Comparison of ENCODE assay signal across 8 mouse cellular contexts in genomic region chr1:152799897-152800296, GRCm38 (mm10). TPM values are rescaled to one million over a fixed set of nuclear protein-coding genes. Genes with fewer than 3 reads are reported as not detected.
DNase-seq lines count a peak whose midpoint lies in the region; ATAC-seq lines count a peak whose summit lies in the region.

TSS of gene Ncf2 (plus strand) at chr1:152800194.

- H3K4me1 ChIP-seq in heart, embryonic 10.5 days: peaks cover 23% of the 10 kb centered on the region
- H3K4me1 ChIP-seq in embryonic facial prominence, embryonic 10.5 days: peaks cover 18% of the 10 kb centered on the region
- H3K4me1 ChIP-seq in hindbrain, embryonic 13.5 days (replicated peaks): peaks cover 11% of the 10 kb centered on the region; the same call in 1 of the 2 replicates

- DNase-seq in heart, embryonic 10.5 days (ENCODE audit: low spot score): no peak
- no peak for DNase-seq in heart, postnatal 36 days
- peak; percentile 43 for DNase-seq in embryonic facial prominence, embryonic 10.5 days (ENCODE audit: low spot score)
- no peak for DNase-seq in thymus, postnatal 4 days
- no peak for DNase-seq in thymus, postnatal 25 days
- no peak for DNase-seq in adrenal gland, postnatal 4 days (ENCODE audit: low spot score in 2 of 2)

- intact Hi-C loops in heart, postnatal 36 days (cut with DNase I): loop anchor here (10.0 kb wide), 1 partner anchor 575 kb away; no protein-coding TSS in a partner anchor

- no peak within 1 kb of the TSS for H3K9ac ChIP-seq in hindbrain, embryonic 13.5 days

- H3K27me3 ChIP-seq in heart, embryonic 10.5 days (ENCODE audit: insufficient read depth, poor library complexity, severe bottlenecking): no peaks in the 10 kb centered on the region
- H3K27me3 ChIP-seq in embryonic facial prominence, embryonic 10.5 days (replicated peaks; ENCODE audit: low read depth, poor library complexity, severe bottlenecking): no peaks in the 10 kb centered on the region
- no peaks in the 10 kb centered on the region for H3K27me3 ChIP-seq in hindbrain, embryonic 13.5 days

- H3K4me2 ChIP-seq in hindbrain, embryonic 13.5 days: no peak within 1 kb of the TSS

- WGBS in heart, embryonic 10.5 days: 13% methylated on average over 2 of the region's 2 CpGs
- 7% methylated on average over 2 of the region's 2 CpGs for WGBS in embryonic facial prominence, embryonic 10.5 days
- WGBS in hindbrain, embryonic 13.5 days: 7% methylated on average over 2 of the region's 2 CpGs

- no peaks in the 10 kb centered on the region for H3K36me3 ChIP-seq in heart, embryonic 10.5 days
- no peaks in the 10 kb centered on the region for H3K36me3 ChIP-seq in embryonic facial prominence, embryonic 10.5 days (replicated peaks)
- no peaks in the 10 kb centered on the region for H3K36me3 ChIP-seq in hindbrain, embryonic 13.5 days

- no peak within 1 kb of the TSS for H3K4me3 ChIP-seq in heart, embryonic 10.5 days
- no peak within 1 kb of the TSS for H3K4me3 ChIP-seq in embryonic facial prominence, embryonic 10.5 days
- no peak within 1 kb of the TSS for H3K4me3 ChIP-seq in hindbrain, embryonic 13.5 days

- ATAC-seq in hindbrain, embryonic 13.5 days (ENCODE audit: low FRiP score): peak; percentile 83
- peak; percentile 49; the same call in 1 of the 2 replicates for ATAC-seq in megakaryocyte progenitor cell, adult 5-6 weeks (replicated peaks; ENCODE audit: poor library complexity)

- H3K9me3 ChIP-seq in heart, embryonic 10.5 days: no peaks in the 10 kb centered on the region
- no peaks in the 10 kb centered on the region for H3K9me3 ChIP-seq in embryonic facial prominence, embryonic 10.5 days
- H3K9me3 ChIP-seq in hindbrain, embryonic 13.5 days: no peaks in the 10 kb centered on the region

- peak within 1 kb of the TSS; percentile 76 for H3K27ac ChIP-seq in heart, embryonic 10.5 days
- H3K27ac ChIP-seq in embryonic facial prominence, embryonic 10.5 days (replicated peaks): no peak within 1 kb of the TSS; the same call in 1 of the 2 replicates
- peak within 1 kb of the TSS; percentile 30 for H3K27ac ChIP-seq in hindbrain, embryonic 13.5 days

RNA-seq across cellular contexts. Expression of gene Ncf2, which starts in this region (rescaled TPM):
- polyA plus RNA-seq in heart, embryonic 10.5 days (2016; fragmentation: Nextera tagmentation; extraction: Ambion mirVana): 2.0 and 3.5 TPM in 2 replicates
- 1 to 10 TPM; 4.4 to 6.0 TPM for total RNA-seq in heart, postnatal 36 days (2021)
- polyA plus RNA-seq in embryonic facial prominence, embryonic 10.5 days (2016; fragmentation: Nextera tagmentation; extraction: Ambion mirVana): 2.2 and 2.6 TPM in 2 replicates
- polyA plus RNA-seq in hindbrain, embryonic 13.5 days (2015; fragmentation: Nextera tagmentation; extraction: Ambion mirVana): 2.5 and 3.4 TPM in 2 replicates
- 85.0 and 90.4 TPM in 2 replicates for total RNA-seq in megakaryocyte progenitor cell, adult 5-6 weeks (2015)
- 101 and 119 TPM in 2 replicates for total RNA-seq in megakaryocyte progenitor cell, adult 5-6 weeks (2017)
- total RNA-seq in adrenal gland, postnatal 4 days (2021): 1 to 10 TPM; 5.4 to 7.3 TPM

Comparison
In these comparisons a context has a peak if more than half of its experiments do, and no peak if none do; other contexts are left out.
1. RNA of gene Ncf2 (total RNA-seq): 85.0 to 119 TPM in megakaryocyte progenitor cell, adult 5-6 weeks; 5.4 to 7.3 TPM in adrenal gland, postnatal 4 days and 4.4 to 6.0 TPM in heart, postnatal 36 days; every median in the first group is over 10 times any median in the second.